ENCODE assay signal across 31 mouse cellular contexts in the genomic region with DNA sequence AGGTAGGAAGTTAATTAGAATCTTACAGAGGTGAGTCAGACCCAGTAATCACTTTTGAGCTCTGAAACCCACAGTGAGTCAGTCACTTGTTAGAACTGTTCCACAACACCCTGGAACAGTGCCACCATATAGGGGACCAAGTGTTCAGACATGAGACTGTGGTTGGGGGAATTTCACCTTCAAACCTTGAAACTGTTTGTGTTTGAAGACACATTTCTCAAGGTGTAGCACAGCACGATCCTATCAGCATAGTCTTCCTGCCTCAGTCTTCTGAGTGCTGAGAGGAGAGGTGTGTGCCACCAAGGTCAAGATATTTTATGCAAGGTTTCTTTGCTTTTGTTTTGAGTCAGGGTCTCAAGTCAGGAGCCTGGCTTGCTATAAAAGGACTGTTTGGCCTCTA. TPM values are rescaled to one million over a fixed set of nuclear protein-coding genes. Genes with fewer than 3 reads are reported as not detected.
"Had no signal": no experiment of that assay in that cellular context is flagged by ENCODE, and none has a peak within 500 bp of the region (broad histone marks: within the 10 kb centered on the region; RNA-seq: fewer than 3 reads in every experiment).

No protein-coding gene starts in this region.

RNA-seq across cellular contexts. Expression of a gene that starts 9.8 kb away (rescaled TPM):
- total RNA-seq: gastrocnemius, adult 8-10 months; gastrocnemius, postnatal 14 days; gastrocnemius, postnatal 36 days; heart, postnatal 36 days; hematopoietic stem cell, adult 5-6 weeks; hindbrain, postnatal 0 days; layer of hippocampus, adult 18-20 months; layer of hippocampus, postnatal 14 days; layer of hippocampus, postnatal 36 days; left cerebral cortex, adult 18-20 months; left cerebral cortex, postnatal 10 days; left cerebral cortex, postnatal 25 days; left cerebral cortex, postnatal 4 days; liver, adult 2 months had no signal
- polyA plus RNA-seq: gonadal fat pad, adult 2 months; heart, adult 2 months; heart, embryonic 11.5 days; heart, embryonic 13.5 days; heart, embryonic 15.5 days; hindbrain, embryonic 11.5 days; hindbrain, embryonic 13.5 days; hindbrain, embryonic 15.5 days; hindbrain, postnatal 0 days; intestine, embryonic 14.5 days; kidney, adult 2 months; kidney, embryonic 15.5 days; large intestine, adult 2 months; limb, embryonic 11.5 days; limb, embryonic 13.5 days; limb, embryonic 15.5 days; liver, adult 2 months; liver, embryonic 12.5 days; liver, embryonic 16.5 days had no signal

RNA-seq across cellular contexts. Expression of a gene that starts 9.9 kb away (rescaled TPM):
- total RNA-seq: gastrocnemius, adult 8-10 months; gastrocnemius, postnatal 14 days; gastrocnemius, postnatal 36 days; layer of hippocampus, postnatal 14 days had no signal
